Mouse (Mus musculus) ES-E14 (cell line): ENCODE data around the gene Pacrg. TPM values are rescaled to one million over a fixed set of nuclear protein-coding genes. Genes with fewer than 3 reads are reported as not detected.
A peak's percentile ranks its signal among the peaks of the same experiment; 100 is the strongest.

Source experiments
- DNase-seq: peaks from one replicate; pipeline ENCODE4 v3.0.0-alpha.2; 2013; ENCODE audit warnings: low read depth, low spot score
- H3K27ac ChIP-seq: 2 replicates; pipeline ENCODE4 v1.5.1; 2012; ENCODE audit warnings: low read depth, mild to moderate bottlenecking, low read length, moderate library complexity, mixed read lengths; ENCODE audit not compliant: poor library complexity, insufficient read depth, severe bottlenecking
- H3K36me3 ChIP-seq: 2 replicates; pipeline ENCODE4 v1.6.1; 2012; ENCODE audit warnings: mild to moderate bottlenecking, low read length, moderate library complexity, mixed read lengths; ENCODE audit not compliant: control insufficient read depth, poor library complexity, insufficient read depth, severe bottlenecking
- H3K4me1 ChIP-seq, 2 experiments: fragments of 150-350 bp in 1 of 2; sonication (generic) in 1 of 2; 2 replicates each; pipeline ENCODE4 v1.6.1; 2012; ENCODE audit warnings: low read length in 2 of 2, mild to moderate bottlenecking in 1 of 2, mixed read lengths in 1 of 2; ENCODE audit not compliant: control insufficient read depth in 2 of 2, insufficient read depth in 2 of 2, poor library complexity in 1 of 2
- H3K4me3 ChIP-seq, 2 experiments: fragments of 150-350 bp in 1 of 2; sonication (generic) in 1 of 2; 2 replicates each; pipeline ENCODE4 v1.5.1; 2012; ENCODE audit warnings: low read length in 2 of 2, low read depth in 1 of 2, mild to moderate bottlenecking in 1 of 2, mixed read lengths in 1 of 2; ENCODE audit not compliant: insufficient read depth in 1 of 2, poor library complexity in 1 of 2, severe bottlenecking in 1 of 2
- H3K9ac ChIP-seq: 2 replicates; pipeline ENCODE4 v1.6.1; 2012; ENCODE audit warnings: low read depth, mild to moderate bottlenecking, low read length, mixed read lengths; ENCODE audit not compliant: poor library complexity, insufficient read depth, severe bottlenecking
- H3K9me3 ChIP-seq: fragments of 150-350 bp; sonication (generic); 2 replicates; pipeline ENCODE4 v1.6.1; 2012; ENCODE audit warnings: low read depth, mild to moderate bottlenecking, low read length; ENCODE audit not compliant: control insufficient read depth, insufficient read depth
- CHD2 ChIP-seq: IDR thresholded peaks from 2 replicates; pipeline ENCODE4 v1.6.1; 2014; ENCODE audit warnings: mild to moderate bottlenecking, low read depth, low read length, inconsistent platforms
- HCFC1 ChIP-seq: IDR thresholded peaks from 2 replicates; pipeline ENCODE4 v1.6.1; 2012; ENCODE audit warnings: low read length, inconsistent platforms, borderline replicate concordance; ENCODE audit not compliant: insufficient read depth
- MAFK ChIP-seq: IDR thresholded peaks from 2 replicates; pipeline ENCODE4 v1.6.1; 2014; ENCODE audit warnings: mild to moderate bottlenecking, low read depth, low read length, inconsistent platforms; ENCODE audit not compliant: insufficient read depth
- ZC3H11A ChIP-seq: IDR thresholded peaks from 2 replicates; pipeline ENCODE4 v1.6.1; 2012; ENCODE audit warnings: low read depth, mild to moderate bottlenecking, inconsistent platforms, low read length, borderline replicate concordance
- ZNF384 ChIP-seq: IDR thresholded peaks from 2 replicates; pipeline ENCODE4 v1.6.1; 2012; ENCODE audit warnings: low read depth, low read length, inconsistent platforms
- in situ Hi-C, 2 experiments: fragments of 600-800 bp; cut with MboI; formaldehyde crosslinking; loops; one replicate each; pipeline ENCODE4 v1.15.1; 2025; ENCODE audit warnings: low sequenced_read_pairs in 2 of 2, inconsistent platforms in 1 of 2; ENCODE audit not compliant: unreplicated experiment in 2 of 2
- total RNA-seq: library from RNA; depleted of rRNA; stranded (reverse); fragments of 300-350 nt; gene quantifications from 2 replicates; pipeline ENCODE4 v1.2.3, GENCODE M21; 2012

The Pacrg gene
- total RNA-seq, 1 experiment: 0.27 TPM

DNA sequence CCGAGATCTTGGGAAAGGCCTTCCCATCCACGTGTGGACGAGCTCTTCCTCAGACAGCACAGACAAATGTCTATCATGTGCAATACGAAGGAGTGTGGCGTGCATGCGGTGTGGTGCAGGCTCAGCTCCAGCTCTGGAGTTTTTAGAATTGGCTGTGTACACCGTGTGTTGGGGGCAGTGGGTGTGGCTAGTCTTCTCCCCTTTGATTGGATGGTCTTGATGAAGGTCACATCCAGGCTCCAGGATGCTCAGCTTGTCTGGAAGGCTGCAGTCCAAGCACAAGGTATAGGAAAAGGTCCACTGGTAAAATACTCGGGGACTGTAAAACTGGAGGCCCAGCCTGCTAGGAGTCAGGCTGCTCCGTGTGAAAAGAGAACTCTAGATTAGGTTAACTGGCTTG lies 450.4 kb downstream of the Pacrg start:
- H3K4me3 ChIP-seq: no peak overlapping the region
- no peaks in the 10 kb centered on the region for H3K36me3 ChIP-seq
- no peak overlapping the region for H3K27ac ChIP-seq
- in situ Hi-C loops: loop anchor here in 1 of 2 experiments (10.0 kb wide), 1 partner anchor 55 kb away; no protein-coding TSS in a partner anchor
- no peak for DNase-seq
- no peak for TF ChIP-seq CHD2
- TF ChIP-seq ZC3H11A: no peak
- no peak for TF ChIP-seq MAFK
- no peak for TF ChIP-seq HCFC1
- TF ChIP-seq ZNF384: no peak
- no peak overlapping the region for H3K9ac ChIP-seq
- H3K9me3 ChIP-seq: no peaks in the 10 kb centered on the region
- peaks cover 4 to 14% of the 10 kb centered on the region in 2 experiments; a peak in 2 of 4 replicates for H3K4me1 ChIP-seq

DNA sequence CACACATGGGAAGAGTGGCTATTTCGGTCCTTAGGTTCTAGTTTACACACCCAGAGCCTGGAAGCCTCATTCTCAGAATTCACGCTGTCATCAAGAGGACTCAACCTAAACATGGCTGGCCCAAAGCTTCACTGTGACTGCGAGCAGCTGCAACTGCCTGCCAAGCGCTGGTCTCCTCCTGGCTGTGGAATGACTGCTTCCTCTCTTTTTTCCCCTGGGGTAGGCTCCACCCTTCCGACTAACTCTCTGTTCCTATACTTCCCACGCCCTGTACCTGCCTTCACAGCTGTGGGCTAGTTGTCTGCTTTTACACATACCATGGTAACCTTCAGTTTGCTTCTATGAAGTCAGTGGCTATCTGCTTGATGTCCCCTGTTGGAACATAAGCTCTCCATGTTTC lies 453.6 kb downstream of the Pacrg start:
- no peak overlapping the region for H3K9ac ChIP-seq
- no peak for TF ChIP-seq HCFC1
- no peak for TF ChIP-seq ZNF384
- no peak for TF ChIP-seq ZC3H11A
- no peak for TF ChIP-seq CHD2
- TF ChIP-seq MAFK: no peak
- H3K9me3 ChIP-seq: no peaks in the 10 kb centered on the region
- no peak overlapping the region for H3K27ac ChIP-seq
- DNase-seq: no peak
- H3K4me3 ChIP-seq: no peak overlapping the region
- in situ Hi-C loops: loop anchor here in 1 of 2 experiments (10.0 kb wide), 1 partner anchor 58 kb away; no protein-coding TSS in a partner anchor
- H3K36me3 ChIP-seq: no peaks in the 10 kb centered on the region
- H3K4me1 ChIP-seq: peaks cover 4 to 14% of the 10 kb centered on the region in 2 experiments; a peak in 2 of 4 replicates

DNA sequence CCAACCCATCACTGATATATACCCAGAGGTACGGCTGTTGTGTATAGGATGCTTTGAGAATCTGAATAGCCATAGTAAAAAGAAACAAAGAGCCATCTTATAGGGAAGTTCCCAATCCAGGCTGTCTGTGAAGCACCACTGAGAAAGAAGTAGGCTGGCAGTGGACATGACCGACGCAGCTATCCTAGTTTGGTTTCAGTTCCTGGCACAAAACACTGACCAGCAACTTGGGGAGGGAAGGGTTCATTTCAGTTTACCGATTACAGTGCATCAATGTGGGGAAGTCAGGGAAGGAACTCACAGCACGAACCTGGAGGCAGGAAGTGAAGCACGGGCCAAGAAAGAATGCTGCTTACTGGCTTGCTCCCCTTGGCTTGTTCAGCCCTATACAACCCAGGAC lies 456.7 kb downstream of the Pacrg start:
- TF ChIP-seq ZNF384 (no peak), HCFC1 (no peak), MAFK (no peak), CHD2 (no peak), ZC3H11A (no peak)
- peaks cover 0 to 13% of the 10 kb centered on the region in 2 experiments; a peak in 2 of 4 replicates for H3K4me1 ChIP-seq
- H3K27ac ChIP-seq: no peak overlapping the region
- H3K9me3 ChIP-seq: no peaks in the 10 kb centered on the region
- H3K4me3 ChIP-seq: no peak overlapping the region
- no peak overlapping the region for H3K9ac ChIP-seq
- no peaks in the 10 kb centered on the region; the same call in 1 of the 2 replicates for H3K36me3 ChIP-seq
- DNase-seq: no peak
- in situ Hi-C loops: loop anchor here in 1 of 2 experiments (10.0 kb wide), 1 partner anchor 61 kb away; no protein-coding TSS in a partner anchor

DNA sequence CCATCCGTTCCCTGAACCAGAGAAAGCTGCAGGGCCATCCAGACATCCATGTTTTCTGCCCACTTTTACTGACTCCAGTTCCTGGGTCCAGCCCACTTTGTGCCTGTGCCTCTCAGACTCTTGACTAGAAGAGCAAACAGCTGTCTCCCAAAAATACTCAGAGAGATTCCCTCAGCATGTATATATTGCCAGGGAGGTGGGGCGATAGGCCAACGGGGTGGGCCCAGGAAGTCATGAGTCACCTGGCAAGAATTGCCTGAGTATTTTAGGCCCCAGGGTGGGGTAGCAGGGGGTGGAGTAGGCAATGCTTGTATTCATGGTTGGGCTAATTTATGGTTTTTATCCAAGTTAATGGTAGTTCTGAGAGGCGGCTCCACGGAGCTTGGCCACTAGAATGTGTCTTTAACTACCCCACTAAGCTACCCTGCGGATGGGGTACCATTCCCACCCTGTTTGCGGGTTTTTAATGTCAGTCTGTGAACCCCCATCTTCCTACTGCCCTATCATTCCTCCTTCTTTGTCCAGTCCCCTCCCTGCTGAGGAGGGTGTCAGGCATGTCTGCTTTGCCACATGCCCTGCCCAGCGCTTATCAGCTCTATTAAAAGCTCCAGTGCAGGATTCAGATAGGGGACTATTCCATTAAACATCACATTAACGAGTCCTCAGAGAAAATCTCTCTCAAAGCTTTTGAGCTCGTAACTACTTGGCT lies 461.5 kb downstream of the Pacrg start:
- no peak for TF ChIP-seq HCFC1
- TF ChIP-seq MAFK: no peak
- no peak for TF ChIP-seq ZC3H11A
- TF ChIP-seq ZNF384: no peak
- no peak for TF ChIP-seq CHD2
- Histone ChIP-seq H3K9ac (no peak overlapping the region), H3K27ac (peak overlapping the region; percentile 30; the same call in 1 of the 2 replicates), H3K4me3 (no peak overlapping the region), H3K9me3 (no peaks in the 10 kb centered on the region), H3K4me1 (peaks cover 10 to 18% of the 10 kb centered on the region in 2 experiments; a peak in 3 of 4 replicates), H3K36me3 (no peaks in the 10 kb centered on the region; the same call in 1 of the 2 replicates)
- in situ Hi-C loops: no loop called here
- DNase-seq: no peak
